Mouse (Mus musculus) liver, postnatal 0 days (tissue): Measurements from ENCODE around the gene Kcnc3. TPM values are rescaled to one million over a fixed set of nuclear protein-coding genes. Genes with fewer than 3 reads are reported as not detected.

Experiments
- ATAC-seq: fragments of 200-750 bp; cut with Nextera tagmentation; 2 replicates; pipeline ENCODE4 v1.8.0; 2017; ENCODE audit warnings: mild to moderate bottlenecking, moderate library complexity
- DNase-seq: peaks from one replicate; pipeline ENCODE4 v3.0.0-alpha.2; 2016
- H3K27ac ChIP-seq: fragments of 300-500 bp; sonication (generic); 2 replicates; pipeline ENCODE4 v1.5.1; 2014; ENCODE audit warnings: antibody characterized with exemption, moderate library complexity, mild to moderate bottlenecking, low read depth
- H3K27me3 ChIP-seq: fragments of 300-500 bp; sonication (generic); 2 replicates; pipeline ENCODE4 v1.6.1; 2014; ENCODE audit warnings: low read length, control low read depth, mixed read lengths; ENCODE audit not compliant: insufficient read depth
- H3K36me3 ChIP-seq: fragments of 300-500 bp; sonication (generic); replicated peaks from 2 replicates; pipeline ENCODE4 v1.6.1; 2014; ENCODE audit warnings: mild to moderate bottlenecking, control low read depth, low read length, moderate library complexity, mixed read lengths; ENCODE audit not compliant: insufficient read depth
- H3K4me1 ChIP-seq: fragments of 300-500 bp; sonication (generic); 2 replicates; pipeline ENCODE4 v1.6.1; 2014; ENCODE audit warnings: antibody characterized with exemption, mild to moderate bottlenecking, control low read depth; ENCODE audit not compliant: insufficient read depth
- H3K4me2 ChIP-seq: fragments of 300-500 bp; sonication (generic); 2 replicates; pipeline ENCODE4 v1.6.1; 2014; ENCODE audit warnings: low read depth, mild to moderate bottlenecking, low read length, moderate library complexity, mixed read lengths
- H3K4me3 ChIP-seq: fragments of 300-500 bp; sonication (generic); 2 replicates; pipeline ENCODE4 v1.5.1; 2014; ENCODE audit warnings: low read depth, low read length
- H3K9ac ChIP-seq: fragments of 300-500 bp; sonication (generic); replicated peaks from 2 replicates; pipeline ENCODE4 v1.6.1; 2014; ENCODE audit warnings: mild to moderate bottlenecking, moderate library complexity
- H3K9me3 ChIP-seq: fragments of 300-500 bp; sonication (generic); 2 replicates; pipeline ENCODE4 v1.6.1; 2016; ENCODE audit warnings: mild to moderate bottlenecking, control low read depth, low read length, mixed read lengths
- CTCF ChIP-seq: sonication (generic); IDR thresholded peaks from 2 replicates; pipeline ENCODE4 v1.5.1; 2016; ENCODE audit warnings: antibody characterized with exemption, low read depth
- EP300 ChIP-seq: IDR thresholded peaks from 2 replicates; pipeline ENCODE4 v1.6.1; 2016; ENCODE audit warnings: antibody characterized with exemption, low read depth, mild to moderate bottlenecking
- WGBS: fragments of 180-500 bp; shearing (Covaris S2); extraction: QIAGEN DNeasy Blood & Tissue Kit; methylation state at CpG from one replicate; pipeline ENCODE4 v1.1.7; 2014; ENCODE audit not compliant: insufficient replicate concordance; 5-methylcytosine and 5-hydroxymethylcytosine counted together
- polyA plus RNA-seq: library from polyadenylated mRNA; unstranded; fragments of >200 nt; fragmentation: Nextera tagmentation; extraction: Ambion mirVana; gene quantifications from 2 replicates; pipeline ENCODE4 v1.2.1, GENCODE M21; 2015

Gene Kcnc3
- polyA plus RNA-seq, 1 experiment from 2014 or later: 0.20 TPM

GRCm38 (mm10) chr7:44651416-44651815, 61.0 kb downstream of the Kcnc3 start:
- Histone ChIP-seq H3K4me1 (no peaks in the 10 kb centered on the region), H3K9ac (no peak overlapping the region), H3K27me3 (no peaks in the 10 kb centered on the region), H3K9me3 (no peaks in the 10 kb centered on the region), H3K27ac (no peak overlapping the region), H3K4me2 (no peak overlapping the region), H3K36me3 (no peaks in the 10 kb centered on the region), H3K4me3 (no peak overlapping the region)
- WGBS: 57% methylated on average over 7 of the region's 7 CpGs
- no peak for DNase-seq
- no peak for ATAC-seq
- TF ChIP-seq EP300: no peak
- no peak for TF ChIP-seq CTCF

GRCm38 (mm10) chr7:44653773-44654172, 63.3 kb downstream of the Kcnc3 start:
- WGBS: 49% methylated on average over 8 of the region's 8 CpGs
- Histone ChIP-seq H3K4me2 (no peak overlapping the region), H3K9ac (no peak overlapping the region), H3K36me3 (no peaks in the 10 kb centered on the region), H3K27ac (no peak overlapping the region), H3K27me3 (no peaks in the 10 kb centered on the region), H3K9me3 (no peaks in the 10 kb centered on the region), H3K4me1 (no peaks in the 10 kb centered on the region), H3K4me3 (no peak overlapping the region)
- peak; percentile 41 for DNase-seq
- no peak for ATAC-seq
- TF ChIP-seq EP300: no peak
- TF ChIP-seq CTCF: peak; percentile 49

Other genes with a start within 250 kb of the Kcnc3 start
- 0.04 TPM in 1 of 2 replicates, not detected in the other for gene Syt3, start 206.6 kb upstream of the Kcnc3 start, polyA plus RNA-seq
- gene 1700008O03Rik, start 204.8 kb upstream of the Kcnc3 start, polyA plus RNA-seq: 0.15 and 0.18 TPM in 2 replicates
- gene Lrrc4b, start 161.6 kb upstream of the Kcnc3 start, polyA plus RNA-seq: not detected in 2 replicates
- 38.9 and 44.3 TPM in 2 replicates for gene Aspdh, start 125.3 kb upstream of the Kcnc3 start, polyA plus RNA-seq
- gene Josd2, start 122.7 kb upstream of the Kcnc3 start, polyA plus RNA-seq: 59.7 and 63.1 TPM in 2 replicates
- gene Emc10, start 94.1 kb upstream of the Kcnc3 start, polyA plus RNA-seq: 32.4 and 35.9 TPM in 2 replicates
- gene Fam71e1, start 94.1 kb upstream of the Kcnc3 start, polyA plus RNA-seq: 3.3 and 4.1 TPM in 2 replicates
- 0.35 and 2.7 TPM in 2 replicates for gene Mybpc2, start 66.0 kb upstream of the Kcnc3 start, polyA plus RNA-seq
- 9.5 and 10.1 TPM in 2 replicates for gene Spib, start 58.6 kb upstream of the Kcnc3 start, polyA plus RNA-seq
- 18.9 and 25.1 TPM in 2 replicates for gene Pold1, start 41.8 kb upstream of the Kcnc3 start, polyA plus RNA-seq
- 33.6 and 33.9 TPM in 2 replicates for gene Nr1h2, start 36.7 kb upstream of the Kcnc3 start, polyA plus RNA-seq
- gene Napsa, start 18.3 kb upstream of the Kcnc3 start, polyA plus RNA-seq: 17.0 and 17.8 TPM in 2 replicates
- 1.5 and 2.1 TPM in 2 replicates for gene Myh14, start 80.2 kb downstream of the Kcnc3 start, polyA plus RNA-seq
- not detected in 2 replicates for gene Izumo2, start 118.1 kb downstream of the Kcnc3 start, polyA plus RNA-seq
- 19.1 and 19.3 TPM in 2 replicates for gene Vrk3, start 157.7 kb downstream of the Kcnc3 start, polyA plus RNA-seq
- gene Zfp473, start 160.4 kb downstream of the Kcnc3 start, polyA plus RNA-seq: 0.14 and 0.24 TPM in 2 replicates
- gene Nup62, start 225.4 kb downstream of the Kcnc3 start, polyA plus RNA-seq: 19.6 and 21.4 TPM in 2 replicates
- 0.83 and 1.0 TPM in 2 replicates for gene Il4i1, start 225.7 kb downstream of the Kcnc3 start, polyA plus RNA-seq
- gene Atf5, start 226.0 kb downstream of the Kcnc3 start, polyA plus RNA-seq: 66.6 and 72.5 TPM in 2 replicates